Mouse (Mus musculus) small intestine, adult 10 weeks (tissue): ENCODE data around the gene Tsr1. TPM values are rescaled to one million over a fixed set of nuclear protein-coding genes. Genes with fewer than 3 reads are reported as not detected.

Experiments
- polyA plus RNA-seq: library from polyadenylated mRNA; stranded (reverse); fragments of 350-450 nt; fragmentation: Illumina TruSeq; extraction: RNeasy Lipid Tissue Mini Kit (QIAGEN cat#74804); gene quantifications from one replicate; pipeline ENCODE4 v1.2.3, GENCODE M21; 2014; ENCODE audit warnings: low replicate concordance

The Tsr1 gene
- 21.7 TPM for polyA plus RNA-seq

DNA sequence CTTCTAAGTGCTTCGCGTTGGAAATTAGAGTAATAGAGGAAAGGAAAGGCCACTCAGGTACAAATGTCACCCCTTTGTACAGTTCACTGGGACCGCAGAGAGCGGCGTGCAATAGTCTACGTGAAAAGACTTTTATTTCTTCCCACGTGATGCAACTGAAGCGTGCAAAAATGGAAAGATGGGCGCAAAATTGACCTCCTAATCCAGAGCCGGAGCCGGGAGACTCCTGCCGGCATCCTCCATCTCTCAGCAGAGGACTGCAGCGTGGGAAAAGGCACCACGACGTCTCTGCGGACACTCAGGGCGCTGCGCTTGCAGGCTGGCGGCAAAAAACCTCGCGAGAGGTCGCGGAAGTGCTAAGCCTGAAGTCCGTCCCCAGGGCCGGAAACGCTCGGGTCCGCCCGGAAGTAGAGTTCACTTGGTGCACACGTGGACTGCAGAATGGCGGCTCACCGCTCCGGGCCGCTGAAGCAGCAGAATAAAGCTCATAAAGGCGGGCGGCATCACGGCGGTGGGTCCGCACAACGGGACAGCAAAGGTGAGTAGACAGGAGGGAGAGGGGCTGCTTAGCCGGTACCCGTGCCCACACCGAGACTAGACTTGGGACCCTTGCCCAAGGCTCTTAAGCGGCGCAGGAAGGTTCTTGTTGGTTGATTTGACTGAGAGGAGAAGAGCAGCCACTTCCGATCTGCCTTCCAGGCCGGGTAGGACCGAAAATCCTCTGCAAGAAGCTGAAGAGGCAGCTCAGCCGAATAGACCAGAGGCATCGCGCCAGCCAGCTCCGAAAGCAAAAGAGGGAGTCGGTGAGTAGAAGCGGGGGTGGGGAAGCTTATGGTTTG, at the start of gene Tsr1:
TSS of gene Tsr1 (plus strand) at position 394 of the 839 bp plus-strand sequence.

DNA sequence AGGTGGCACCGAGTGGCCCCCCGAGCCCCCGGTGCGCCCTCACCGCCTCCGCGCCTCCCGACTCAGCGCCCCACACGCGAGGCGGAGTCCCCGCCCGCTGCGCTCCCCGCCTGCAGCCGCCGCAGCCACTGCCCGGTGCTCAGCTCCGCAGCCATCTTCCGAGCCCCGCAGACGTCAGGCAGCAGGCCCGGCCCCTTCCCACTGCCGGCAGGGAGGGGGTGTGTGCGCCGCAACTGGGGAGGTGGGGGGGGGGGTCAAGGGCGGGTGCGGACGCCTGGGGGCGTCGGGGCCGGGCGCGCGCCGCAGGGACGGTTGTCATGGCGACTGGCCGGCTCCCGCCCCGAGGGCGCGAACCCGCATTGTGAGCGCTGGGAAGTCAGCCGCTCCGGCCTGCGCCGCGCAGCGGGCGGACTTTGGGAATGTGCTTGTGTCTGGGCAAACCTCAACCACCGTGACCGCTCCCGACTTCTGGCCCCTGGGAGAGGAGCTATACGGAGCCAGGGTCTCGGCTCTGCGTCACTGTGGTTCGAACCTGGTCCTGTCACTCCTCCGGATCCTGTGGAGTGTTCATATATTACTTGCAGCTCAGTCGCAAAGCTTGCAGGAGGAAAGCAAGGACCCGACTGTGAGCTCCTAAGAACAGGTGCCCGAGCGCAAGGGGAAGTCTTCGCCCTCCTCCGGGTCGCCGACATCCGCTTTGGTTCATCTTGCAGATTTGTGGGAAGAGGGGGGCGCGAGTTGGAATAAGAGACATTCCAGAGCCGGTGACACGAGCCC, 782 bp upstream of the Tsr1 start, which contains the start of gene Sgsm2:
TSS of gene Sgsm2 (minus strand) at position 160 of the 777 bp plus-strand sequence.

DNA sequence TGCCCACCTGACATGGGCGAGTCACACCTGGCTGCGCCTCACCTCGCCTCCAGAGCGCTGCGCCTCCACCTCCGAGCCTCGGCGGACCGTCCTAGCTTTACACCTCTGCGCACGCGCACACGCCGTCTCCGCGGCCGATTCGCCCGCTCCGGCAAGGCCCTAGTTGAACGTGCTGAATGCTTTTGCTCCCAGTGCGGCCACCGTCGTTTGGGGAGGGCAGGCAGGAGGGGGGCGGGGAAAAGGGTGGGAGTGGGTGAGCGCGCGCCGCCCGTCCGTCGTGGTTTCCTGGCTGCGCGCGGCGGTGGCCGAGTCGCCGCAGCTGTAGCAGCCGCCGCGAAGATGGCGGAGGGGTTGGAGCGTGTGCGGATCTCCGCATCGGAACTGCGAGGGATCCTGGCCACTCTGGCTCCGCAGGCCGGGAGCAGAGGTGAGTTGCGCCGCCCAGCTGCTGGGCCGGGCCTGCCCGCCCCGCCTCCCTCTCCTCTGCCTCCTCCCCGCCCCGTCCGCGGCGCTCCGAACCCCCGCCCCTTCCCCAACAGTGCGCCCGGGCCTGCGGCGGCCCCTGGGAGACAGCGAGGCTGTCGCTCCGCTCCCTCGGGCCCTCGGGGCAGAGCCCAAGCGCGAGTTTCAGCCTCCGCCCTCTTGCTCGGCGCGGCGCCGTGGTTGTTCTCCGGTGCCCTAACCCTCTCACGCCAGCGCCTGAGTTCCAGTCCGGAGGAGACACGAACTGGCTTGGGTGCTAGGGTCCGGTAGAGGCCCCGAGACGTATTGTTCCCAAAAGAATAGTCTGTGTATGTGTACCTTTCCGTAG, 27.9 kb downstream of the Tsr1 start, which contains the start of the genes Smg6 and Srr:
TSS of gene Smg6 (plus strand) at position 247 of the 811 bp plus-strand sequence.
TSS of gene Srr (minus strand) at position 372 of the 811 bp plus-strand sequence.

Other genes starting within 250 kb of the Tsr1 start
- 2.7 TPM for gene Cluh, start 248.6 kb upstream of the Tsr1 start, polyA plus RNA-seq
- 849 TPM for gene Pafah1b1, start 173.4 kb upstream of the Tsr1 start, polyA plus RNA-seq
- gene Mettl16, start 127.2 kb upstream of the Tsr1 start, polyA plus RNA-seq = 16.0 TPM
- 2.0 TPM for gene Mnt, start 67.2 kb upstream of the Tsr1 start, polyA plus RNA-seq
- 0.45 TPM for gene Sgsm2, start 1.0 kb upstream of the Tsr1 start, polyA plus RNA-seq
- 6.1 TPM for gene Smg6, start 27.8 kb downstream of the Tsr1 start, polyA plus RNA-seq
- gene Srr, start 27.9 kb downstream of the Tsr1 start, polyA plus RNA-seq = 68.9 TPM